Comparison of ENCODE assay signal across 8 mouse cellular contexts in genomic region chr17:48362966-48363365, GRCm38 (mm10). TPM values are rescaled to one million over a fixed set of nuclear protein-coding genes. Genes with fewer than 3 reads are reported as not detected.
DNase-seq lines count a peak whose midpoint lies in the region; ATAC-seq lines count a peak whose summit lies in the region.

No protein-coding gene starts in this region.

- no peak overlapping the region for H3K4me2 ChIP-seq in heart, embryonic 11.5 days
- no peak overlapping the region for H3K4me2 ChIP-seq in midbrain, embryonic 14.5 days (ENCODE audit: low read length)
- no peak overlapping the region for H3K4me2 ChIP-seq in midbrain, embryonic 15.5 days

- H3K9ac ChIP-seq in heart, embryonic 11.5 days (ENCODE audit: low read depth, low read length): no peak overlapping the region
- H3K9ac ChIP-seq in midbrain, embryonic 14.5 days (replicated peaks; ENCODE audit: low read length): no peak overlapping the region
- H3K9ac ChIP-seq in midbrain, embryonic 15.5 days: no peak overlapping the region

- 85% methylated on average over 8 of the region's 8 CpGs for WGBS in heart, embryonic 11.5 days (ENCODE audit: insufficient replicate concordance)
- 93% methylated on average over 8 of the region's 8 CpGs for WGBS in midbrain, embryonic 14.5 days
- WGBS in midbrain, embryonic 15.5 days: 87% methylated on average over 8 of the region's 8 CpGs

- peaks cover 8% of the 10 kb centered on the region for H3K4me1 ChIP-seq in heart, embryonic 11.5 days (ENCODE audit: control insufficient read depth, insufficient read depth, low read length)
- H3K4me1 ChIP-seq in midbrain, embryonic 14.5 days (ENCODE audit: control insufficient read depth, insufficient read depth, low read length): no peaks in the 10 kb centered on the region
- H3K4me1 ChIP-seq in midbrain, embryonic 15.5 days: no peaks in the 10 kb centered on the region

- H3K36me3 ChIP-seq in heart, embryonic 11.5 days (ENCODE audit: control insufficient read depth, insufficient read depth, low read length): no peaks in the 10 kb centered on the region
- no peaks in the 10 kb centered on the region for H3K36me3 ChIP-seq in midbrain, embryonic 14.5 days (ENCODE audit: control insufficient read depth, insufficient read depth, low read length)
- H3K36me3 ChIP-seq in midbrain, embryonic 15.5 days (replicated peaks): no peaks in the 10 kb centered on the region

- no peaks in the 10 kb centered on the region for H3K9me3 ChIP-seq in heart, embryonic 11.5 days (replicated peaks; ENCODE audit: control insufficient read depth, low read length)
- no peaks in the 10 kb centered on the region for H3K9me3 ChIP-seq in midbrain, embryonic 14.5 days (ENCODE audit: control insufficient read depth, low read length)
- H3K9me3 ChIP-seq in midbrain, embryonic 15.5 days: no peaks in the 10 kb centered on the region

- no peak for ATAC-seq in heart, embryonic 11.5 days (replicated peaks; ENCODE audit: insufficient number of reproducible peaks, low FRiP score, low TSS enrichment)
- ATAC-seq in midbrain, embryonic 14.5 days (ENCODE audit: low FRiP score, low TSS enrichment): no peak
- ATAC-seq in midbrain, embryonic 15.5 days (replicated peaks): no peak

- no peaks in the 10 kb centered on the region for H3K27me3 ChIP-seq in heart, embryonic 11.5 days (ENCODE audit: control insufficient read depth, insufficient read depth, low read length)
- no peaks in the 10 kb centered on the region for H3K27me3 ChIP-seq in midbrain, embryonic 14.5 days (ENCODE audit: control insufficient read depth, insufficient read depth, low read length)
- no peaks in the 10 kb centered on the region for H3K27me3 ChIP-seq in midbrain, embryonic 15.5 days (replicated peaks)

- peak; percentile 88 for DNase-seq in heart, adult 11 months
- peak; percentile 40 for DNase-seq in midbrain, embryonic 14.5 days
- peak; percentile 47 to 65 for DNase-seq in frontal cortex, postnatal 36 days (ENCODE audit: low spot score in 2 of 2)
- DNase-seq in right cerebral cortex, adult 2 months (ENCODE audit: low spot score in 2 of 2): peak; percentile 43 to 47
- DNase-seq in spleen, postnatal 36 days (ENCODE audit: low spot score in 2 of 2): no peak
- DNase-seq in neural tube, embryonic 10.5 days (ENCODE audit: extremely low spot score, low spot score): no peak

- no peak overlapping the region for H3K4me3 ChIP-seq in heart, embryonic 11.5 days (ENCODE audit: low read depth, low read length)
- no peak overlapping the region for H3K4me3 ChIP-seq in midbrain, embryonic 14.5 days (replicated peaks; ENCODE audit: low read depth, low read length)
- no peak overlapping the region for H3K4me3 ChIP-seq in midbrain, embryonic 15.5 days

- no peak overlapping the region for H3K27ac ChIP-seq in heart, embryonic 11.5 days (ENCODE audit: low read depth, low read length)
- no peak overlapping the region for H3K27ac ChIP-seq in midbrain, embryonic 14.5 days (replicated peaks; ENCODE audit: low read depth, low read length)
- H3K27ac ChIP-seq in midbrain, embryonic 15.5 days: no peak overlapping the region

RNA-seq across cellular contexts. Expression of gene Treml1, which starts 3.2 kb away (rescaled TPM):
- polyA plus RNA-seq in heart, embryonic 11.5 days (2014; fragmentation: Nextera tagmentation; extraction: Ambion mirVana): 4.3 and 5.0 TPM in 2 replicates
- 0.23 and 0.51 TPM in 2 replicates for polyA plus RNA-seq in midbrain, embryonic 14.5 days (2014; fragmentation: Nextera tagmentation; extraction: Ambion mirVana)
- 0.41 TPM in 2 replicates for polyA plus RNA-seq in midbrain, embryonic 15.5 days (2015; fragmentation: Nextera tagmentation; extraction: Ambion mirVana)

RNA-seq across cellular contexts. Expression of gene Trem2, which starts 16.8 kb away (rescaled TPM):
- 1.1 and 1.5 TPM in 2 replicates for polyA plus RNA-seq in heart, embryonic 11.5 days (2014; fragmentation: Nextera tagmentation; extraction: Ambion mirVana)
- 2.6 and 3.7 TPM in 2 replicates for polyA plus RNA-seq in midbrain, embryonic 14.5 days (2014; fragmentation: Nextera tagmentation; extraction: Ambion mirVana)
- 3.9 and 4.2 TPM in 2 replicates for polyA plus RNA-seq in midbrain, embryonic 15.5 days (2015; fragmentation: Nextera tagmentation; extraction: Ambion mirVana)

RNA-seq across cellular contexts. Expression of gene Nfya, which starts 46.7 kb away (rescaled TPM):
- 16.9 and 19.6 TPM in 2 replicates for polyA plus RNA-seq in heart, embryonic 11.5 days (2014; fragmentation: Nextera tagmentation; extraction: Ambion mirVana)
- polyA plus RNA-seq in midbrain, embryonic 14.5 days (2014; fragmentation: Nextera tagmentation; extraction: Ambion mirVana): 14.2 and 16.5 TPM in 2 replicates
- 12.2 and 12.3 TPM in 2 replicates for polyA plus RNA-seq in midbrain, embryonic 15.5 days (2015; fragmentation: Nextera tagmentation; extraction: Ambion mirVana)

RNA-seq across cellular contexts. Expression of gene Oard1, which starts 46.8 kb away (rescaled TPM):
- 47.4 and 48.0 TPM in 2 replicates for polyA plus RNA-seq in heart, embryonic 11.5 days (2014; fragmentation: Nextera tagmentation; extraction: Ambion mirVana)
- 41.9 and 49.2 TPM in 2 replicates for polyA plus RNA-seq in midbrain, embryonic 14.5 days (2014; fragmentation: Nextera tagmentation; extraction: Ambion mirVana)
- polyA plus RNA-seq in midbrain, embryonic 15.5 days (2015; fragmentation: Nextera tagmentation; extraction: Ambion mirVana): 38.3 and 41.3 TPM in 2 replicates

RNA-seq across cellular contexts. Expression of gene B430306N03Rik, which starts 47.0 kb away (rescaled TPM):
- 0.30 TPM in 1 of 2 replicates, not detected in the other for polyA plus RNA-seq in heart, embryonic 11.5 days (2014; fragmentation: Nextera tagmentation; extraction: Ambion mirVana)
- polyA plus RNA-seq in midbrain, embryonic 14.5 days (2014; fragmentation: Nextera tagmentation; extraction: Ambion mirVana): 0.55 TPM in 1 of 2 replicates, not detected in the other
- polyA plus RNA-seq in midbrain, embryonic 15.5 days (2015; fragmentation: Nextera tagmentation; extraction: Ambion mirVana): 0.09 and 0.22 TPM in 2 replicates

Comparison
In these comparisons a context has a peak if more than half of its experiments do, and no peak if none do; other contexts are left out.
1. DNase-seq: peak in heart, adult 11 months (single experiment), midbrain, embryonic 14.5 days (single experiment), frontal cortex, postnatal 36 days (2 of 2) and right cerebral cortex, adult 2 months (2 of 2); none in spleen, postnatal 36 days (0 of 2) and neural tube, embryonic 10.5 days (single experiment).